Mouse (Mus musculus) small intestine, adult 2 months (tissue): ENCODE results near the gene Slc6a6.

ENCODE experiments used
- CTCF ChIP-seq: fragments of 200-500 bp; IDR thresholded peaks from 2 replicates; pipeline ENCODE4 v1.5.1; 2012; ENCODE audit warnings: low read depth, mild to moderate bottlenecking, control low read depth, inconsistent platforms, low read length, moderate library complexity, mixed read lengths; ENCODE audit not compliant: insufficient replicate concordance, insufficient read length; ENCODE audit errors: extremely low read depth
- POLR2A ChIP-seq: fragments of 200-500 bp; IDR thresholded peaks from 2 replicates; pipeline ENCODE4 v1.6.1; 2012; ENCODE audit warnings: low read depth, mild to moderate bottlenecking, control low read depth, inconsistent platforms, low read length, moderate library complexity

GRCm38 (mm10) chr6:91703459-91703858 lies 19.6 kb downstream of the Slc6a6 start:
- no peak for TF ChIP-seq POLR2A
- TF ChIP-seq CTCF: no peak
